Mouse (Mus musculus) neutrophil, adult 65 days (primary cell): ENCODE measurements around the gene Dpp6. TPM values are rescaled to one million over a fixed set of nuclear protein-coding genes. Genes with fewer than 3 reads are reported as not detected.

ENCODE experiments used
- total RNA-seq: library from RNA; stranded (reverse); gene quantifications from 2 replicates; pipeline ENCODE4 v1.2.4, GENCODE M21; 2023

The Dpp6 gene
- total RNA-seq = not detected in 2 replicates

DNA sequence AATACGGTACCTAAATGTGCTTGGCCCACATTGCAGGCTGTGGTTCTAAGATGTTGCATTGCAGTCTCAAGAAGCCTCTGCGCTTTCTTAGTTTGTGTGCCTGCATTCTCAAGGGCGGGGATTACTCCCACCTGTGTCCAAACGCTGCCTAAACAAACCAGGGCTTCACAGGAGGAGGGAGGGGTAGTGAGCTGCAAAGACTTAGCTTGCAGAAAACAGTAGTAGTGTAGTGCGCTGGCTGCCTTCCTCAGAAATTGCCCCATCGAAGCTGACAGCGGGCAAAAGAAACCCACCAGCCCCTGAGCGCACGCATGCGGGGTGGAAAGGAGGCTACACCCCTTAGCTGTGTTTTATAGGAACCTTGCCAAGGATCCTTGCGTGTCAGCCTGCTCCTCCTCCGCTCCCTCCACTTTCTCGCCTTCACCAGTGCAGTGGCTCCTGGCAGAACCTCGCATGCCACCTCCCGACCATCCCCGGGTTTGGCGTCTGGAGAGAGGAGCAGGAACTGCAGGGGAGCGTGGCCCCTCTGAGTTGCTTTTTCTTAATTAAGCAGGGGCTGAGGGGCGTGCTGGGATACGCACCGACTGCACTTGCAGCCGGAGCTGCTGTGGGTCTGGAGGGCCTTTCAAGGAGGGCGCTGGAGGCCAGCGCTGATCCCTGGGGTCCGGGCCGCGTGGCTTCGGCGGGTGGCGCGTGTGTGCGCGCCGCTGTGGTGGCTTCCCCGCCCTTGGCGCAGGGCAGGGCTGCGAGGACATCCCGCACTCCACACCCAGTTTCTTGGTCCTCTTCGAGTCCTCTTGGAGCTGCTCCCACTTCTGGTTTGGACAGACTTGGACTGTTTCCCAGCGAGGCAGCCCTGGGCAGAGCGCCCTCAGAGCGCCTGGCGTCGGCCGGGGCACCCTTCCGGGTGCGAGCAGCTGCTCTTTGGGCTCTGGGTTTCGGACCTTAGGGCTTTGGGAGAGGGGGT, at the start of gene Dpp6:
Gene Dpp6, plus strand, starts transcription at position 229 of the 967 bp plus-strand sequence.

DNA sequence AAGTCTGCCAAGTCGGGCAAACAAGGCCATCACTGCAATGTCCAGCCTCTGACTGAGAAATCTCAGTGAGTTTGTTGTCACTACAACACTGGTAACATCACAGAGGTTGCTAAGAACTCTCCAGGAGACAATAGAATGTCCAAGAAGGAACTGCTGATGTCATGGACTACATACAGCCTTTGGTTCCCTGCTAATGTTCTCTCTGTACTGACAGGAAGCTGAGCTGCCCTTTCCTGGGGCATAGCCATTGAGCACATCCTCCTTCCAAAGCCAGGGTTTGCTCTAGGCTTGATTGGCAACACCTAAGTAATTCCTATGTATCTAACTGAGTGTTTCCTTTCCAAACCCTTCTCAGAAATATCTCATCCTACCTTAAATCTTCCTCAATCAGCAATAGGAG, 684.3 kb downstream of the Dpp6 start, which contains the start of gene Speer4b:
Gene Speer4b, minus strand, starts transcription at position 101 of the 400 bp plus-strand sequence.

